In genomic region chr5:108132441-108133243, GRCm38 (mm10) we compare ENCODE assay signal across 8 mouse cellular contexts. TPM values are rescaled to one million over a fixed set of nuclear protein-coding genes. Genes with fewer than 3 reads are reported as not detected.
DNase-seq lines count a peak whose midpoint lies in the region; ATAC-seq lines count a peak whose summit lies in the region.

Tmed5 (minus strand) TSS chr5:108132620.
Ccdc18 (plus strand) TSS chr5:108132875.

- H3K4me3 ChIP-seq in hindbrain, embryonic 11.5 days (ENCODE audit: low read depth, low read length), result peak within 1 kb of the TSS; percentile 81

- peak within 1 kb of the TSS; percentile 69 for H3K27ac ChIP-seq in hindbrain, embryonic 11.5 days (ENCODE audit: low read depth, low read length)

- no peaks in the 10 kb centered on the region for H3K9me3 ChIP-seq in hindbrain, embryonic 11.5 days (ENCODE audit: control insufficient read depth, low read length)

- no peaks in the 10 kb centered on the region for H3K27me3 ChIP-seq in hindbrain, embryonic 11.5 days (ENCODE audit: control insufficient read depth, insufficient read depth, low read length)

- H3K36me3 ChIP-seq in hindbrain, embryonic 11.5 days (ENCODE audit: control insufficient read depth, insufficient read depth, low read length), result no peaks in the 10 kb centered on the region

- under 1% methylated on average over 65 of the region's 65 CpGs for WGBS in hindbrain, embryonic 11.5 days

- peak within 1 kb of the TSS; percentile 74 for H3K9ac ChIP-seq in hindbrain, embryonic 11.5 days (ENCODE audit: low read depth, low read length)

- peak; percentile 98 for DNase-seq in Muller cell, postnatal 12 days (ENCODE audit: inconsistent ontology term)
- peak; percentile 98 for DNase-seq in cerebellum, adult 9-11 months
- peak; percentile 96 to 98 for DNase-seq in frontal cortex, adult 2 months (ENCODE audit: extremely low spot score in 1 of 2, low spot score in 1 of 2)
- DNase-seq in hindbrain, embryonic 11.5 days (ENCODE audit: low spot score), result peak; percentile 99
- DNase-seq in layer of hippocampus, postnatal 10 days (ENCODE audit: low spot score in 2 of 2), result peak; percentile 96 to 98
- peak; percentile 98 for DNase-seq in lung, postnatal 10 days
- peak; percentile 96 for DNase-seq in ovary, postnatal 36 days (ENCODE audit: low spot score)
- peak; percentile 98 for DNase-seq in thymus, postnatal 25 days

- peak; percentile 98 for ATAC-seq in hindbrain, embryonic 11.5 days (ENCODE audit: low FRiP score)

- H3K4me2 ChIP-seq in hindbrain, embryonic 11.5 days (replicated peaks; ENCODE audit: low read depth, low read length), result peak within 1 kb of the TSS; percentile 76

- H3K4me1 ChIP-seq in hindbrain, embryonic 11.5 days (replicated peaks; ENCODE audit: control insufficient read depth, insufficient read depth, low read length), result no peaks in the 10 kb centered on the region

RNA-seq across cellular contexts. Expression of gene Tmed5, which starts in this region (rescaled TPM):
- 20.2 and 20.6 TPM in 2 replicates for polyA plus RNA-seq in frontal cortex, adult 2 months (2012; rRNA removed)
- 27.3 and 35.0 TPM in 2 replicates for polyA plus RNA-seq in hindbrain, embryonic 11.5 days (2014; fragmentation: Nextera tagmentation; extraction: Ambion mirVana)
- total RNA-seq in layer of hippocampus, postnatal 10 days (2021), result 10 to 100 TPM; 23.0 to 23.9 TPM

RNA-seq across cellular contexts. Expression of gene Ccdc18, which starts in this region (rescaled TPM):
- polyA plus RNA-seq in frontal cortex, adult 2 months (2012; rRNA removed), result 0.59 and 0.74 TPM in 2 replicates
- polyA plus RNA-seq in hindbrain, embryonic 11.5 days (2014; fragmentation: Nextera tagmentation; extraction: Ambion mirVana), result 10.9 and 12.2 TPM in 2 replicates
- 1 to 10 TPM; 1.7 to 2.0 TPM for total RNA-seq in layer of hippocampus, postnatal 10 days (2021)

Comparison
In these comparisons a context has a peak if more than half of its experiments do, and no peak if none do; other contexts are left out.
1. Peak in every context shown above with its lines: DNase-seq, ATAC-seq, H3K4me3 ChIP-seq and H3K27ac ChIP-seq.